Mouse (Mus musculus) brown adipose tissue, adult 24 weeks (tissue): ENCODE data around the gene Apoc4. TPM values are rescaled to one million over a fixed set of nuclear protein-coding genes. Genes with fewer than 3 reads are reported as not detected.

ENCODE experiments used
- H3K27ac ChIP-seq: fragments of 200-500 bp; replicated peaks from 2 replicates; pipeline ENCODE4 v1.5.1; 2012; ENCODE audit warnings: low read depth, mild to moderate bottlenecking, low read length
- H3K4me1 ChIP-seq: fragments of 200-500 bp; 2 replicates; pipeline ENCODE4 v1.6.1; 2012; ENCODE audit warnings: low read length, mixed read lengths; ENCODE audit not compliant: control insufficient read depth, insufficient read depth, insufficient read length
- H3K4me3 ChIP-seq: fragments of 200-500 bp; 2 replicates; pipeline ENCODE4 v1.5.1; 2012; ENCODE audit warnings: low read depth, mild to moderate bottlenecking, low read length, moderate library complexity; ENCODE audit not compliant: insufficient read depth
- polyA plus RNA-seq: library from polyadenylated mRNA; stranded (reverse); fragments of >200 nt; gene quantifications from 2 replicates; pipeline ENCODE4 v1.2.4, GENCODE M21; 2012; ENCODE audit not compliant: missing spikeins, insufficient read depth, insufficient read length

The Apoc4 gene
- polyA plus RNA-seq: not detected in 2 replicates

DNA sequence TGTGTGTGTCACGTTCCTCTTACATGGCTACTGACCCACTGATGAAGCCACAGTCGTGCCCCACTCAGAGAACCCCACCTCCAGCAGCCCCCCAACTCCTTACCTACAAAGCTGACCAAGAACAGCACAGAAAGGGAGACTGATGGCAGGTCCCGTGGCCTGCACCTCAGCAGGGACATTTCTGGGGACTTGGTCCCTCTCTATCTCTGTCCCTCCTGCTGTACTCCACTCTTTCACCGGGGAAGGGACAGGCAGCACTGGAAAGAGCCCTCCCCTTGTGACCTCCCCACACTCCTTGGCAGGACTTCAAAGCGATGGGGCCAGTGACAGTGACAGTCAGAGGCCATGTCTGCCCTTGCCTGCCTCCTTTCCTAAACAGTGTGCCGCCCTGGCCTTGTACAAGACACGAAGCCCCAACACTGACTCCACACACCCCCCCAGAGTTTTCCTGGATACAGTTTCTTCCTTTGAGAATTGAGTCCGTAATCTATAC, at the start of gene Apoc4, which contains the start of gene Gm44805:
TSS of gene Apoc4 (minus strand) at position 278 of the 493 bp plus-strand sequence.
TSS of gene Gm44805 (minus strand) at position 222 of the 493 bp plus-strand sequence.
- Histone ChIP-seq H3K4me3 (no peak within 1 kb of the TSS), H3K4me1 (0 out of 2 replicates have a peak, but pooled peaks cover 3% of the 10 kb centered on the region), H3K27ac (no peak within 1 kb of the TSS)

GRCm38 (mm10) chr7:19726541-19726940, 45.3 kb upstream of the Apoc4 start:
- H3K27ac ChIP-seq: no peak overlapping the region
- H3K4me1 ChIP-seq: peaks cover 17% of the 10 kb centered on the region
- no peak overlapping the region for H3K4me3 ChIP-seq

DNA sequence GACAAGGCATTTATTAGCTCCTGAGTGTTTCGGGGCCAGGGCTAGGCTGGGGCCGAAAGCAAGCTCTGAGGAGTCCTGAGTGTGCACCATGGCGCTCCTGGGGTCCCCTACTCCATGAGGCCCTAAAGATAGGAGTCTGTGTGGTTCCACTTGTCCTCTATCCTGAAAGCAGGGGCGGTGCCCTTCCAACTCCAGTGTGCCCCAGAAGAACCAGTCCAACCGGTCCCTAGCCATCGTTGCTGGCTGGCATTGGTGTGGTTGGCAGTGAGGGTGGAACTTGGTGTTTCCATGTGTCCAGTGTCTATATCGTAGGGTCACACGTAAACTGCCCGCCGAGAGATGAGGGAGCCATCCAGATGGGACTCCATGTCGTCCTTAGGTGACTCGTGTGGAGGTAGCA, 42.9 kb upstream of the Apoc4 start:
- Histone ChIP-seq H3K4me3 (no peak overlapping the region), H3K27ac (peak overlapping the region; percentile 36; the same call in 1 of the 2 replicates), H3K4me1 (peaks cover 17% of the 10 kb centered on the region)

GRCm38 (mm10) chr7:19722754-19723195, 41.5 kb upstream of the Apoc4 start:
- Histone ChIP-seq H3K27ac (peak overlapping the region; percentile 85), H3K4me1 (peaks cover 11% of the 10 kb centered on the region; the same call in 1 of the 2 replicates)

DNA sequence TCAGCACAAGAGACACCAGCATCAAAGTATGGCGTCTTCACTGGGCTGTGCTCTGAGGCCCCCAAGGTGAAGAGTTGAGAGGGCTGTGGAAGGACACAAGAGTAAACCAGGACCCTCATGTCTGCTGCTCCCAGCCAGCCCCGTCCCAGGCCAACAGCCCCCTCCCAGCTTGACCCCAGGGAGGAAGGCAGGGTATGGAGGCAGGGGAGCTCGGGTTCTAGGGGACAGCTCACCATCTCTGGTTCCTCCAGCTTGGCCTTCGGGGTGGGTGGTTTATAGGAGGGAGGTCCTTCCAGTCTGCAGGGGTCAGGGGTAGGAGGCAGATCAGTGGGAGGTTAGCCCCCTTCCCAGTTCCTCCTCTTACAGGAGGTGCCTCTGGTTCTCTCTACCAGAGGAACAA, 37.9 kb upstream of the Apoc4 start:
- H3K4me3 ChIP-seq: no peak overlapping the region
- peaks cover 11% of the 10 kb centered on the region; the same call in 1 of the 2 replicates for H3K4me1 ChIP-seq
- H3K27ac ChIP-seq: no peak overlapping the region

More at GRCm38 (mm10) chr7:19722754-19723195, 41.5 kb upstream of the Apoc4 start:
- no peak overlapping the region for H3K4me3 ChIP-seq

- Histone ChIP-seq H3K27ac (no peak overlapping the region), H3K4me1 (peaks cover 11% of the 10 kb centered on the region; the same call in 1 of the 2 replicates)
Observed at GRCm38 (mm10) chr7:19718297-19718952, 37.1 kb upstream of the Apoc4 start.

GRCm38 (mm10) chr7:19717346-19717745, 36.1 kb upstream of the Apoc4 start:
- Histone ChIP-seq H3K27ac (no peak overlapping the region), H3K4me3 (no peak overlapping the region), H3K4me1 (peaks cover 8% of the 10 kb centered on the region; the same call in 1 of the 2 replicates)

More at GRCm38 (mm10) chr7:19718297-19718952, 37.1 kb upstream of the Apoc4 start:
- no peak overlapping the region for H3K4me3 ChIP-seq

GRCm38 (mm10) chr7:19716822-19717221, 35.5 kb upstream of the Apoc4 start:
- no peak overlapping the region for H3K4me3 ChIP-seq
- H3K27ac ChIP-seq: no peak overlapping the region
- peaks cover 3% of the 10 kb centered on the region; the same call in 1 of the 2 replicates for H3K4me1 ChIP-seq

- H3K27ac ChIP-seq: peak overlapping the region; percentile 80
- peak overlapping the region; percentile 57 for H3K4me3 ChIP-seq
- no peaks in the 10 kb centered on the region for H3K4me1 ChIP-seq
Observed at GRCm38 (mm10) chr7:19716055-19716682, 34.9 kb upstream of the Apoc4 start.

DNA sequence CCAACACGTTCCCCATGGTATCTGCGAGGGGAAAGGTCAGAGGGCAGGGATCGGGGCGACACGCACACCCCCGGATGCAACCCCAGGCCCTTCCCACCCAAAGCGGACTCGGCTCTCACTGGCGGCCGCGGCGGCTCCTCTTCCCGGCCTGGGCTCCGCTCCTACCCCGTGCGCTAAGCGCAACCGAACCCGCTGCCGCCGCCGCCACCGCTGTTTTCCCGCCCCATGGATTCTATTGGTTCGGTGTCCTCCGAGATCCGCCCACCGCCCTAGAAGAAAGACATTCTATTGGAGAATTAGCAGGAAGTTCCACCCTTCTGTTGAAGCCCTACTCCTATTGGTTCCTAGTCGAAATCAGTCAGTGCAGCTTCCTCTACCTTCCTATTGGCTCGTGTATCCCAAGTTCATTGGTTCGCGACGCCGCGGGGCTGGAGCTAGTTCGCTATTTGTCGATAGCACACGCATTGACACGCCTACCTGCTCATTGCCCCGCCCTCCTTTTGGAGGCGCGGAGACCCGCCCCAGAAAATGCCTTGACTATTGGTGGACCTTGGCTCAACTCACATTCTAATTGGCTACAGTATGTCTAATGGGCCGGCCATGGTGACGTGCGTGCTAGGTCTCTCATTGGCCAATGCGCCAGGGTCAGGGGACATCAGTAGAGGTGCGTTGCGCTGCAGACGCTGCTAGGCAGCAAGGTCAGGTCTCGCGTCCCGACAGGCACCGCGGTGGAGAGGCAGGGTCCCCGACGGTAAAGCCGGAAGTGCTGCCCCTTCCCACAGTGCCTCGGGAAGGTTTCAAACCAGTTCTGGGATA, 34.2 kb upstream of the Apoc4 start, which contains the start of gene Tomm40:
TSS of gene Tomm40 (minus strand) at position 200 of the 816 bp plus-strand sequence.
- peak within 1 kb of the TSS; percentile 80 for H3K27ac ChIP-seq
- peak within 1 kb of the TSS; percentile 78 for H3K4me3 ChIP-seq
- H3K4me1 ChIP-seq: no peaks in the 10 kb centered on the region

- Histone ChIP-seq H3K4me3 (peak overlapping the region; percentile 78), H3K4me1 (no peaks in the 10 kb centered on the region), H3K27ac (peak overlapping the region; percentile 71)
Observed at GRCm38 (mm10) chr7:19714836-19715235, 33.6 kb upstream of the Apoc4 start.

- Histone ChIP-seq H3K27ac (no peak overlapping the region), H3K4me1 (no peaks in the 10 kb centered on the region), H3K4me3 (peak overlapping the region; percentile 78; the same call in 1 of the 2 replicates)
Observed at GRCm38 (mm10) chr7:19713598-19713997, 32.3 kb upstream of the Apoc4 start.

GRCm38 (mm10) chr7:19713196-19713595, 31.9 kb upstream of the Apoc4 start:
- Histone ChIP-seq H3K27ac (no peak overlapping the region), H3K4me3 (no peak overlapping the region), H3K4me1 (no peaks in the 10 kb centered on the region)

- Histone ChIP-seq H3K4me3 (no peak overlapping the region), H3K4me1 (no peaks in the 10 kb centered on the region), H3K27ac (no peak overlapping the region)
Observed at GRCm38 (mm10) chr7:19712414-19712813, 31.1 kb upstream of the Apoc4 start.
